Mouse (Mus musculus): Measurements from ENCODE around the gene Rragd.
"Not testable (repeated sequence)": the region's sequence is repeated elsewhere in the genome, so short reads cannot be mapped to it uniquely, and the experiment has no call there.

The Rragd gene

DNA sequence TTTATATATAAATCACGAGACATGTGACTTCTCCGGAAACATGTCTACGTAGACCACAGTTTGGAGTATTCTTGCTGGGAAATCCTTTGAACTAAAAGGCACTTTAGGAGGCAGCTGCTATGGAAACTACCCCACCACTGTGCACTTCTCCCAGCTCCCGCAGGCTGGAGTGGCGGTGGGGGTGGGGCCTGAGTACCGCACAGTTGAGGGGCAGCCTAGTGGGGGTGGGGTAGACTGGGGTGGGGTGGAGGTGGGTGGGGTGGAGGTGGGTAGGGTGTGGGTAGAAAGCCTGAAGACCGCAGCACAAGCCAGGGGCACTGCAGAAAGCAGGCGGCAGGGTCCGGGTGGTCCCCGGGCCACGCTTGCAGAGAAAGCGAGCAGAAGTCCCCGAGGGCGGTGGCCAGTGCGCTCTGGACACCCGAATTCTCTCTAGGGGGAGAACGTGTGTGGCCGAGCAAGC lies at the start of gene Rragd:
TSS of gene Rragd (plus strand) at position 322 of the 460 bp plus-strand sequence.
- DNase-seq = peak in 1 of 2 experiments; percentile 60

GRCm38 (mm10) chr4:32936762-32937341 lies 46.0 kb upstream of the Rragd start:
- DNase-seq = no peak

- no peak for DNase-seq
Measured at GRCm38 (mm10) chr4:32939521-32939920, 43.3 kb upstream of the Rragd start.

- DNase-seq = no peak
Measured at GRCm38 (mm10) chr4:32939964-32940363, 42.9 kb upstream of the Rragd start.

DNA sequence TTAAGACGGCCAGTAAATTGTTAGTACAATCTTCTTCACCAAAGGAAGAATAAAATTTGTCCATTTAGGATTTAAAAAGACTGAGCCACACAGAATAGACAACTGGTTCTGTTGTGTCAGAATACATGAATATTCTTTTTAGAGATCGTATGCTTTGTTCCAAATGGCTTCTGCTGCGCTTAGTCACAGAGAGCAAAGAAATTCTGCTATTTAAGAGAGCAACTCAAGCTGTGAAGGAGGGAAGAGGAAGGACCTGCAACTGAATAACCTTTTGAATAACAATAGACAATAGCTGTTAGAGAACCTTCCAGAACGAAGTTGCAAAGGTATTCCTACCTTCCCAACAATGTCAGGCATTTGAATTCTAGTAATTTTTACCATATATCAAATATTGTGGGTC lies 41.9 kb upstream of the Rragd start:
- DNase-seq = no peak

GRCm38 (mm10) chr4:32947631-32948030 lies 35.2 kb upstream of the Rragd start:
- DNase-seq = no peak

DNA sequence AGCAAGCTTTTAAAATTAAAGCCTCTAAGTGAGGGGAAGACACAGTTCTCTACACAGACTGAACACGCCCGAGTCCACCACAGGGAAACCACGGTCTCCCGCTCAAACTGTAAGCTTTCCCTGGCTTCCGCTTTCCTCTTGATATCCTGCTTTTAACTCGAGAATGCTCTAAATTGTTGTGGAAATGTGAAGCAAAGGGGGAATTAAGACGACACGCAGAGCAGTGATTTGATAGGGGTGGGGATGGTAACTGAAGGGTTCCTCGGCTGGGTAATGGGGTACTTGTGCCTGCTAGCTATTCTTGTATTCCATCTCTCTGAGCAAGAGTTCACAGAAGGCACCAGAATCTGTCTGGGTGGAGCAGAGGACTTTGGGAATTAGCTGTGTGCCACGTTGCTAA lies 34.1 kb upstream of the Rragd start:
- no peak for DNase-seq

- DNase-seq = peak; percentile 90 to 92
Measured at GRCm38 (mm10) chr4:32950356-32951034, 32.3 kb upstream of the Rragd start, which contains the start of gene Ankrd6. Ankrd6 (minus strand) TSS chr4:32950841.

DNA sequence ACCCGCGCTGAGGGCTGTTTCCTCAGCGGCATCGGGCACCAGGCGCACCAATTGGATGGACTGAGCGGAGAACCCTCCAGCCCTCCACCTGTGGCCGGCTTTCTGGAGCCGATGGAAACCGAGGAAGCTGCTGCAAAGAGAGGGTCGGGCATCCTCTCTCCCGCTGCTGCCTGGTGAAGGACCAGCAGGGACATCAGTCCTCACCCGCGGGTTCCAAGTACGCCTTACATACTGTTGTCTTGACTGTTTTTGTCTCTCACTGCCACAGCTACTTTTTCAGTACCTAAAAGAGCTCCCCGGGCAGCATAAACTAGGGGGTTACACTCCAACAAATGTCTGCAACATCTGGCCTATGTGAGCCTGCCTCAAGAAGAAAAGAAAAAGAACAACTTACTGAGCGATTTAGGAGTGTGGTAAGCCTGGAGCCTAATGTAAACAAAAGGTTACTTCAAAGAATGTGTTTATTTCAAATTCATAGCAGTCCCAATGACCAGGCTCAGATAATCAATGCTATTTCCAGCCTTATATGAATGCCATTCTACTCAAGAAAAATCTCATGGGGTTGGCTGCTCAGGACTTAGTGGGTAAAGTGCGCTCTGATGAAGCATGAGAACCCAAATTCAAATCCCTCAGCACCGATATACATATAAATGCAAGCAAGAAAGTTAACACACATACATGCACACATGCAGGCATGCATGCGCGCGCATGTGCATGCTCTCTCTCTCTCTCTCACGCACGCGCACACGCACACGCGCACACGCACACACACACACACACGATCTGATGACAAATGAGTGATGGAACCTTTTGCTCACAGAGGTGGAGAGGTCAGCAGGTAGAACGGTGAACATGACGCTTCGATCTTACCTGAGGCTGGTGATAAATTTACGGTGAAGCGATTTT lies 31.5 kb upstream of the Rragd start:
- DNase-seq = peak; percentile 23 to 35

DNA sequence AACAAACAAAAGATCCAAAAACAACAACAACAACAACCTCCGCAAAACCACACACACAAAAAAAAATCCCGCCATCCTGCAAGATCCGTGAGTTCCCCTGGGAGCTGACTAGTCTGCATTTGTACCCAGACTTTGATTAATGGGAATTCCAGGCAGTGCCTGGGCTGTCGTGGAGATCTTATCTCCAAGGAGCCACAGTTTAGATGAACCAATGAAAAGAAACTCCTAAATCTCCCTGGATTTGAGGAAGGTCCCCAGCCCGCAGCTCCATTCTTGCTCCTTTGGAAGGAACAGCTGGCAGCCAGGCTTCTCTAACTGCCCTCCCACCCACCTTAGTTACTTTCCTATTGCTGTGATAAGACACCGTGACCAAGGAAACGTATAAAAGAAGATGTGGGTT lies 30.2 kb upstream of the Rragd start:
- DNase-seq = no peak

- DNase-seq = no peak
Measured at GRCm38 (mm10) chr4:32956423-32956822, 26.4 kb upstream of the Rragd start.

GRCm38 (mm10) chr4:32961394-32961793 lies 21.4 kb upstream of the Rragd start:
- DNase-seq = no peak

- DNase-seq = not testable (repeated sequence)
Measured at GRCm38 (mm10) chr4:32964619-32965018, 18.2 kb upstream of the Rragd start.

DNA sequence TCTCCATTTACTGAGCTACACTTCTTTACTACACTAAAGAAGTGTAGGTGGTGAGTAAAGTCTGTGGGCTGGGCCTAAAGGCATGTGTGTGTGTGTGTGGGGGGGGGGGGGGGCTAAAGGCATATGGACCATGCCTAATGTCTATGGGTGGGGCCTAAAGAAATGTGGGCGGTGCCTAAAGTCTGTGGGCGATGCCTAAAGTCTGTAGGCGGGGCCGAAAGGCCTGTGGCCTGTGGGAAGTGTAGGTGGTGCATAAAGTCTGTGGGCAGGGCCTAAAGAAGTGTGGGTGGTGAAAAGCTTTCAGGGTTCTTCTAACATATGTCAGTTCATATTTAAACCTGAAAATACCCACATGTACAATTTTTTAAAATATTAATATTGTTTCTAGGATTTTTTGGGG lies 5.5 kb upstream of the Rragd start:
- no peak for DNase-seq

GRCm38 (mm10) chr4:32980061-32980460 lies 2.8 kb upstream of the Rragd start:
- DNase-seq = no peak

- no peak for DNase-seq
Measured at GRCm38 (mm10) chr4:32981617-32982016, 1.2 kb upstream of the Rragd start.

GRCm38 (mm10) chr4:32982041-32982715 lies 659 bp upstream of the Rragd start:
- peak in 1 of 2 experiments; percentile 43 for DNase-seq

- DNase-seq = peak; percentile 81
Measured at GRCm38 (mm10) chr4:32983176-32984155, 629 bp downstream of the Rragd start.

DNA sequence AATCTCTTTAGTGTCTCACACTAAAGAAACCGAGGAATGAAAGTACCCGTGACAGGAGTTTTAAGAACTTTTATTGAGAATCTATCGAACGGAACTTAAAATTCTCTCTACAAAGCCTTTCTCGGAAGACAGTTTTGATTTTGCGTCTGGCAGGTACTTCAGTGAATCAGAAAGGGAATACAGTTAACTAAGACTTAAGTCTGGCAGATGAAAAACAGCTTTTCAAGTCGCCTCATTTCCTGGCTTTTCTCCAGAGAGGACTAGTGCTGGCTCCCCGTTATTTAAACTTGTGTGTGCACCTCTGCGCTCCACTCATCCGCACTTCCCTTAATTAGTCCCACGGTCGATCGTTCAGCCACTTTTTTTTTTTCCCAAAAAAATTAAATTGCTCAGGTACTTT lies 1.4 kb downstream of the Rragd start:
- DNase-seq = no peak

GRCm38 (mm10) chr4:32984801-32985675 lies 2.2 kb downstream of the Rragd start:
- DNase-seq = peak in 1 of 2 experiments; percentile 47

Measured in cerebellum, postnatal 14 days (tissue).